Mouse (Mus musculus): Measurements from ENCODE around the gene Ift46. TPM values are rescaled to one million over a fixed set of nuclear protein-coding genes. Genes with fewer than 3 reads are reported as not detected.

The Ift46 gene
- polyA plus RNA-seq, 1 experiment from 2014 or later = 144 TPM

DNA sequence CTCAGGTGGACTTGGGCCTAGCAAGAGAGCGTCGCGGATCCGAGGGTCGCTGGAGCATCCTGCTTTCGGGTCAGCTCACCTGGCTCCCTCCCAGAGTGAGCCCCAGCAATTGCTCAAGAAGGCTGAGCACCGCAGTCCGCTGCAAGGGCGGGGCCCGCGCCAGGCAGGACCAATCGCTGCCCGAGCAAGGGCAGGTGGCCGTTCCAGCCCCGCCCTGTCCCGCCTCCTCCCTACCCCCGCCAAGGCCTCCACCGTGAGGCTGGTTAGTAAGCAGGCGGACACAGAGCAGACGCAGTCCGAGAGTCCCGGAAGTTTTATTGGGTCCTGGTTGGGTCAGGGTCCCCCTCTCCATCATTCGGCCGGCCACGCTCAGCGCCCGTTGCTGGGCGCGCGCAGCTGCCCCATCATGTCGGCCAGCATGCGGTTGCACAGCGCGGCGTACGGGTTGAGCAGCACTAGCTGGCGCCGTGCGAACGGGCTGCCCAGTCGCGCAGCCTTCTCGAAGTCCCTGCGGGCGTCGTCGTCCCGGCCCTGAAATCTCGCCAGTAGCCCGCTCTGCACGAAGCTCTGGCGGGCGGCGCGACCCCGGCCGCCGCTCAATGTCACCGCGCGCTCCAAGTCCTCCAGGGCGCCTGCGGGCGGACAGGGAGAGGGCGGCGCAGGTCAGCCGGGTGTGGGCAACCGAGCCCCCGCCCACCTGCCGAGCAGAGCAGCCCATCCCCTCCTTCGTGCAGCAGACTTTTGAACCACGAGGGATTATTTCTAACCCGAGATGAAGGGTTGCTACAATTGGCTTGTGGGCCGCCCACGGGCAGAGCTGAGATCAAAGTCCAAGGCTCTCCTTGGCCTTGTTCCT, 31.6 kb downstream of the Ift46 start, which contains the start of gene Tmem25:
Tmem25 (minus strand) TSS at position 206 of the 856 bp plus-strand sequence.
- H3K27ac ChIP-seq (ENCODE audit: low read depth, low read length) = no peak within 1 kb of the TSS
- H3K4me2 ChIP-seq (ENCODE audit: low read depth) = peak within 1 kb of the TSS; percentile 91
- H3K4me1 ChIP-seq (ENCODE audit: control insufficient read depth, insufficient read depth, low read length) = peaks cover 7% of the 10 kb centered on the region; the same call in 1 of the 2 replicates
- H3K27me3 ChIP-seq (ENCODE audit: control insufficient read depth, insufficient read depth, low read length) = peaks cover 7% of the 10 kb centered on the region
- peak within 1 kb of the TSS; percentile 52 for H3K4me3 ChIP-seq (ENCODE audit: low read depth, low read length)
- peak within 1 kb of the TSS; percentile 61 for H3K9ac ChIP-seq (ENCODE audit: low read length)
- no peaks in the 10 kb centered on the region for H3K36me3 ChIP-seq (ENCODE audit: control insufficient read depth, insufficient read depth, low read length)
- peak; percentile 97 for ATAC-seq (ENCODE audit: insufficient read depth, low FRiP score, low TSS enrichment)
- under 1% methylated on average over 73 of the region's 75 CpGs for WGBS
- DNase-seq (ENCODE audit: low spot score) = peak; percentile 87
- no peaks in the 10 kb centered on the region for H3K9me3 ChIP-seq (ENCODE audit: control insufficient read depth, low read length)

DNA sequence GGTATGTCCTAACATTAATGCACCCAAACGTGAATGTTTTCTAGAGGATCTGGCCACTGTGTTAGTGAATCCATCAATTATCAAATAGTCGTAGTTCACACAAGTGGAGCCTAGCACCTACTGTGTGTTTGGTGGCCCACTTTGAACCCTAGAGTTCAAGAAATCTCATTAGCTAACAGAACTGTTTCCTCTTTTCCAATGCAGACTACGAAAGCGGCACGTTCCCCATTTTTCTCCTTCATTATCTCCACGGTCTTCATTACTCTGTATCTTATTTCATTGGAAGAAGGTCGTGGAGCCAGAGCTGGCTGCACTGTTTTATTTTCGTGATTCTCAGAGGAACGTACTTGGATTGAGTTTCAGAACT, 32.2 kb downstream of the Ift46 start:
- peak overlapping the region; percentile 61 for H3K9ac ChIP-seq (ENCODE audit: low read length)
- H3K4me1 ChIP-seq (ENCODE audit: control insufficient read depth, insufficient read depth, low read length) = peaks cover 7% of the 10 kb centered on the region; the same call in 1 of the 2 replicates
- H3K4me3 ChIP-seq (ENCODE audit: low read depth, low read length) = peak overlapping the region; percentile 52
- no peak overlapping the region for H3K27ac ChIP-seq (ENCODE audit: low read depth, low read length)
- DNase-seq (ENCODE audit: low spot score) (no peak), ATAC-seq (ENCODE audit: insufficient read depth, low FRiP score, low TSS enrichment) (no peak)
- H3K36me3 ChIP-seq (ENCODE audit: control insufficient read depth, insufficient read depth, low read length) = no peaks in the 10 kb centered on the region
- peak overlapping the region; percentile 91 for H3K4me2 ChIP-seq (ENCODE audit: low read depth)
- no peaks in the 10 kb centered on the region for H3K9me3 ChIP-seq (ENCODE audit: control insufficient read depth, low read length)
- H3K27me3 ChIP-seq (ENCODE audit: control insufficient read depth, insufficient read depth, low read length) = peaks cover 7% of the 10 kb centered on the region
- WGBS = 50% methylated on average over 9 of the region's 9 CpGs

DNA sequence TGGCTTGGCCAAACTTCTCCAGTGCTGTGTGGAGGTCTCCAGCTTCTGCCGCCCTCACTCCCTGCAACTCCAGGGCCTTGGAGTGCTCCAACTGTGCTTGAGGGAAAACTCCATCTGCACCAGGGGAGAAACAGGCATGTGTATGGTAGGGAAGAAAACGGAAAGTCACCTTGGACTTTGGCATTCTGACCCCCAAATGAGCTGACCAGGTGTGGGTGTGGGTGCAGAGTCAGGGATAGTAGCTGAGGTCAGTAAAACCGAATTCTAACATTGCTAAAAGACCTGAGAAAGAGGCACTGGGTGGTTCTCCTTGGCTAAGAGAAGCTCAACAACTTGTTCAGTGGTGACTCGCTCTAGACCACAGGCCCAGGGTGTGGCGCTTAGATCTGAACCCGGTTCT, 34.0 kb downstream of the Ift46 start:
- DNase-seq (ENCODE audit: low spot score) (no peak), ATAC-seq (ENCODE audit: insufficient read depth, low FRiP score, low TSS enrichment) (no peak)
- H3K9ac ChIP-seq (ENCODE audit: low read length) = no peak overlapping the region
- no peak overlapping the region for H3K4me2 ChIP-seq (ENCODE audit: low read depth)
- peaks cover 7% of the 10 kb centered on the region for H3K27me3 ChIP-seq (ENCODE audit: control insufficient read depth, insufficient read depth, low read length)
- H3K4me3 ChIP-seq (ENCODE audit: low read depth, low read length) = no peak overlapping the region
- H3K9me3 ChIP-seq (ENCODE audit: control insufficient read depth, low read length) = no peaks in the 10 kb centered on the region
- H3K4me1 ChIP-seq (ENCODE audit: control insufficient read depth, insufficient read depth, low read length) = peaks cover 7% of the 10 kb centered on the region; the same call in 1 of the 2 replicates
- 80% methylated on average over 6 of the region's 6 CpGs for WGBS
- no peaks in the 10 kb centered on the region for H3K36me3 ChIP-seq (ENCODE audit: control insufficient read depth, insufficient read depth, low read length)
- H3K27ac ChIP-seq (ENCODE audit: low read depth, low read length) = no peak overlapping the region

DNA sequence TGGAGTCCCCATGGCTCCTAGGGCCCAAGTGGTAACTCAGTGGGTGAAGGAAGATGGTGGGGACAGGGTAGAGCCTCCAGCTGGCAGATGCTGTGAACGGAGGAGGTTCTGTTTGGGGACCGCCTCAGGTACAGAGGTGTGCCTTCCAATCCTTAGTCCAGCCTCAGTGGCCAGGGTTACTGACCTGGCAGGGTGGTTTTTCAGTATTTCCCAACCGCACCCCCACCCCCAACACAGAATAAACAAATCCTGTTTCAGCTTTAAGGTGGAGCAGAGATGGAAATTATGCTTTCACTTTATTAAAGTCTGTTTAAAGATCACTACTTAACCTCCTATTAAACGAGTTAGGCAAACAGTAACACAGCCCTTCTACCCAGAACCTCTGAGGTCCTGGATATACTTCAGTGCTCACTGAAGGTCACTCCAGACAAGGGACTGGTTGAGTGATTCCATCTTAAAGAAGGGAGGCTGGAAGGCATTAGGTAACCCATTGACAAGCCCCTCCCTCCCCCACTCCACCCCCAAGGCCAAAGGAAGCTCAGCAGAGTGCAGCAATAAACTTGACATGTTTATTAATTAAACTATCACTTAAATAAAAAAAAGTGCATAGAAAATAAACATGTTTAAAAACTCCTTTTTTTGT, 35.2 kb downstream of the Ift46 start, which contains the start of gene Ttc36:
Ttc36 (minus strand) TSS at position 265 of the 643 bp plus-strand sequence.
- peaks cover 12% of the 10 kb centered on the region for H3K36me3 ChIP-seq (ENCODE audit: control insufficient read depth, insufficient read depth, low read length)
- H3K27me3 ChIP-seq (ENCODE audit: control insufficient read depth, insufficient read depth, low read length) = peaks cover 6% of the 10 kb centered on the region
- DNase-seq (ENCODE audit: low spot score) (no peak), ATAC-seq (ENCODE audit: insufficient read depth, low FRiP score, low TSS enrichment) (no peak)
- H3K4me3 ChIP-seq (ENCODE audit: low read depth, low read length) = no peak within 1 kb of the TSS
- no peak within 1 kb of the TSS for H3K27ac ChIP-seq (ENCODE audit: low read depth, low read length)
- H3K9ac ChIP-seq (ENCODE audit: low read length) = no peak within 1 kb of the TSS
- H3K9me3 ChIP-seq (ENCODE audit: control insufficient read depth, low read length) = no peaks in the 10 kb centered on the region
- 73% methylated on average over 4 of the region's 4 CpGs for WGBS
- peaks cover 7% of the 10 kb centered on the region; the same call in 1 of the 2 replicates for H3K4me1 ChIP-seq (ENCODE audit: control insufficient read depth, insufficient read depth, low read length)
- no peak within 1 kb of the TSS for H3K4me2 ChIP-seq (ENCODE audit: low read depth)

DNA sequence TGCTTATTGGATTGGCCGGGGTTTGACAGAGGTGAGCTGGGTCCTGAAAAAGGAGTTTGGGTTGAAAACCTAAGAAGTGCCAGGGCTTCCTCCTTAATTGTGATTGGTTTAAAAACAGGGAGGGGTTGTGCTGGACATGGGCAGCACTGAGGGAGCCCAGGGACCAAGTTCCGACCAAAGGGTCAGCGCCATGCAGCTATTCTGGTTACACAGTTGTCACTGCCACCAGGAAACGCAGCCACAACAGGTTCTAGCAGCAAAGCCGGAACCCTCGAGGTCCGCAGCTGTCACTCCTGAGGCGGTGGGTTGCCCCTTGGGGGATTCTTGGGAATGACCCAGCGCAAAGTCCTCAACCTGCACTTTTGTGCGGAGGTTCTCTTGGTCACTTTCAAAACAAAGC, 37.0 kb downstream of the Ift46 start:
- H3K36me3 ChIP-seq (ENCODE audit: control insufficient read depth, insufficient read depth, low read length) = peaks cover 21% of the 10 kb centered on the region

DNA sequence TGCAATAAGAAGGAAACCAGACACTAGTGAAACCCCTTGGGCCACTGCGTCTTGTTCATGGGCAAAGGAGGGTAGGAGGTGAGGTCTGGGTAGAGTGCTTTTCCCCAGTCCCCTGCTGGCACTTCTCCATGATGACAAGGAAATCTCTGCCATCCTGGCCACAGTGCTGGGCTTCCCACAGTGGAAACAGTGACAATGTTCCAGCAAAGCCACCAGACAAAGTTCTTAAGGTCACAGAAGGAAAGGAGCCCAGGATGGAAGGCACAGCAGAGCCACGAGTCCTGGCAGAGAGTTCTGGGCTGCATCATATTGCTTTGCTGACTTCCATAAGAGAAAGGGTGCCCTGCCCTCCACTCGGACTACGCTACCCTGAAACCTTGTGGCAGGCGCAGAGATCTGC, 37.8 kb downstream of the Ift46 start:
- H3K9ac ChIP-seq (ENCODE audit: low read length) = no peak overlapping the region
- H3K27ac ChIP-seq (ENCODE audit: low read depth, low read length) = no peak overlapping the region
- H3K4me1 ChIP-seq (ENCODE audit: control insufficient read depth, insufficient read depth, low read length) = no peaks in the 10 kb centered on the region
- WGBS = 93% methylated on average over 5 of the region's 5 CpGs
- no peak overlapping the region for H3K4me2 ChIP-seq (ENCODE audit: low read depth)
- H3K9me3 ChIP-seq (ENCODE audit: control insufficient read depth, low read length) = no peaks in the 10 kb centered on the region
- no peaks in the 10 kb centered on the region for H3K27me3 ChIP-seq (ENCODE audit: control insufficient read depth, insufficient read depth, low read length)
- peaks cover 28% of the 10 kb centered on the region for H3K36me3 ChIP-seq (ENCODE audit: control insufficient read depth, insufficient read depth, low read length)
- DNase-seq (ENCODE audit: low spot score) (no peak), ATAC-seq (ENCODE audit: insufficient read depth, low FRiP score, low TSS enrichment) (no peak)
- no peak overlapping the region for H3K4me3 ChIP-seq (ENCODE audit: low read depth, low read length)

More for the DNA sequence above, 37.0 kb downstream of the Ift46 start:
- no peak overlapping the region for H3K9ac ChIP-seq (ENCODE audit: low read length)
- 89% methylated on average over 10 of the region's 10 CpGs for WGBS
- H3K4me3 ChIP-seq (ENCODE audit: low read depth, low read length) = no peak overlapping the region
- ATAC-seq (ENCODE audit: insufficient read depth, low FRiP score, low TSS enrichment) (no peak), DNase-seq (ENCODE audit: low spot score) (no peak)
- H3K4me2 ChIP-seq (ENCODE audit: low read depth) = no peak overlapping the region
- H3K27me3 ChIP-seq (ENCODE audit: control insufficient read depth, insufficient read depth, low read length) = no peaks in the 10 kb centered on the region
- H3K9me3 ChIP-seq (ENCODE audit: control insufficient read depth, low read length) = no peaks in the 10 kb centered on the region
- no peak overlapping the region for H3K27ac ChIP-seq (ENCODE audit: low read depth, low read length)
- H3K4me1 ChIP-seq (ENCODE audit: control insufficient read depth, insufficient read depth, low read length) = 0 out of 2 replicates have a peak, but pooled peaks cover 2% of the 10 kb centered on the region

DNA sequence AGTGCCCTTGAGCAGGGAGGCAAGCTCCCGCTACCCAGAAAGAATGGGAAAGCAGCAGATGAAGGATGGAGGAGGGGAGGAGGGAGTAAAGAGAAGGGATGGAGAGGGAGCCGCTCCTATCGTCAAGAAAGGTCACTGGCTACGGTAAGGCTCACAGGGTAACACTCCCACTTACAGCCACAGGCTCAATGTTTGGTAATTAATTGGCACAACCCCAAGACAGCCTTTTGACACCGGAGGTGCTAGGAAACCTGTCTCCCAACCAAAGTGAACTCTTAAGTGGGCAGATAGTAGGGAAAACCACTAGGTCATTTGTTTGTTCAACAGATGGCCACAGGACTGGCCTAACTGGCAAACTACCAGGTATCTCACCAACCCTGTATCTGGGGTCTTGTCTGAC, 39.4 kb downstream of the Ift46 start:
- Histone ChIP-seq H3K9ac (ENCODE audit: low read length) (no peak overlapping the region), H3K36me3 (ENCODE audit: control insufficient read depth, insufficient read depth, low read length) (peaks cover 33% of the 10 kb centered on the region), H3K4me3 (ENCODE audit: low read depth, low read length) (no peak overlapping the region), H3K9me3 (ENCODE audit: control insufficient read depth, low read length) (no peaks in the 10 kb centered on the region), H3K27me3 (ENCODE audit: control insufficient read depth, insufficient read depth, low read length) (no peaks in the 10 kb centered on the region), H3K4me1 (ENCODE audit: control insufficient read depth, insufficient read depth, low read length) (no peaks in the 10 kb centered on the region), H3K4me2 (ENCODE audit: low read depth) (no peak overlapping the region), H3K27ac (ENCODE audit: low read depth, low read length) (no peak overlapping the region)
- DNase-seq (ENCODE audit: low spot score) (no peak), ATAC-seq (ENCODE audit: insufficient read depth, low FRiP score, low TSS enrichment) (no peak)
- WGBS = 75% methylated on average over 5 of the region's 5 CpGs

DNA sequence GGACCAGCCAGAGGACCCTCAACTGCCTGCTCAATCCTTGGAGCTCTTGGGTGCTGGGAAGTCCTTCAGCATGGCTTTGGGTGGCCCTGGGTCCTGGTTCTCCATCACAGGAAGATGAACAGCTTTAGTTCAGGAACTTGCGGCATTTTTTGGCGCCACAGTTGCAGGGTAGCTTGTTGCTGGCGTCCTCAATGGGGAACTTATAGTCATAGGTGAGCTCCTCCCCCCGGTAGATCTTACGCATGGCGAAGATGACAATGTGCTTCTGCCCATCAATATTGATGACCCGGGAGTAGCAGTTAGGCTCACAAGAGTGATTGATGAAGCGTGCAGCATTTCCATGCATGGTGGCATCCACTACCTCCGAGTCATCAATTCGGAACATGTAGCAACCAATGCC, 40.1 kb downstream of the Ift46 start:
- no peaks in the 10 kb centered on the region for H3K9me3 ChIP-seq (ENCODE audit: control insufficient read depth, low read length)
- no peak overlapping the region for H3K4me3 ChIP-seq (ENCODE audit: low read depth, low read length)
- no peak overlapping the region for H3K27ac ChIP-seq (ENCODE audit: low read depth, low read length)
- H3K4me2 ChIP-seq (ENCODE audit: low read depth) = no peak overlapping the region
- DNase-seq (ENCODE audit: low spot score) (no peak), ATAC-seq (ENCODE audit: insufficient read depth, low FRiP score, low TSS enrichment) (no peak)
- peaks cover 35% of the 10 kb centered on the region for H3K36me3 ChIP-seq (ENCODE audit: control insufficient read depth, insufficient read depth, low read length)
- H3K4me1 ChIP-seq (ENCODE audit: control insufficient read depth, insufficient read depth, low read length) = no peaks in the 10 kb centered on the region
- no peaks in the 10 kb centered on the region for H3K27me3 ChIP-seq (ENCODE audit: control insufficient read depth, insufficient read depth, low read length)
- no peak overlapping the region for H3K9ac ChIP-seq (ENCODE audit: low read length)
- 95% methylated on average over 10 of the region's 10 CpGs for WGBS
